Mouse (Mus musculus): ENCODE measurements at regions not wholly inside any gene's neighbourhood (a gene's known extent, or its start where the extent isn't known, plus 50 kb on each side); places are given as distances from the start of the nearest gene placed in this dataset.

DNA sequence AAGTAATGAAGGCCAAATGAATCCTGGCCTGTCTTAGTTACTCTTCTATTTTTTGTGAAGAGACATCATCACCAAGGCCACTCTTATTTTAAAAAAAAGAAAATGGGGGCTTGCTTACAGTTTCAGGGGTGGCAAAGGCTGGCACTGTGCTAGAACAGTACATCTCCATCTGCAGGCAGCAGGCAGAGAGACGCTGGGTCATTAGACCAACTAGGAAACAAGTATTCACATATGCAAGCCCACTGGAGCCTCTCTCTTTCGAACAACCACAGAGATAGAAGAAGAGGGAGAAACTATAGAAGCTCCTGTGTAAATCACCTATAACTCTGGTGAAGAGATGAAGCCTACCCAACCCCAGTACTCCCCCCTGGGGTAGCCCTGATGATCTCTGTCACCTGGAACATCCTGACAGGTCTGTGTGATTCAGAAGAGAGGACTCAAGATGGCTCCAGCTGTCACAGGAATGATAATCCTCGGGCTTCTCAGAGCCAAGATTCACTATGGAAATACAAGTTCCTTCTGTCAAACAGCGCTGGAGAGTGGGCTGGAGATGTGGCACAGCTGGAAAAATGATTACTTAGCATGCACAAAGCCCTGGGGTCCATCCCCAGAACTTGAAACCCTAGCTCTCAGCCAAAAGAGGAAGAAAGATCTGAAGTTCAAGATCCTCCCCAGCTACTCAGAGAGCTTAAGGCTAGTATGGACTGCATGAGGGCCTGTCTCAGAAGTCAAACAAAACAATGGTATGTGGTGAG is 395.8 kb downstream of the Actr3 start:
- no peak overlapping the region for H3K4me2 ChIP-seq (ENCODE audit: low read depth, low read length)
- H3K4me3 ChIP-seq (ENCODE audit: low read depth, low read length), result no peak overlapping the region
- no peaks in the 10 kb centered on the region for H3K9me3 ChIP-seq (replicated peaks; ENCODE audit: control insufficient read depth, low read length)
- H3K27ac ChIP-seq (ENCODE audit: low read length), result no peak overlapping the region
- no peak overlapping the region for H3K9ac ChIP-seq (ENCODE audit: low read depth, low read length)
- no peak for ATAC-seq (ENCODE audit: low read depth)
- H3K4me1 ChIP-seq (ENCODE audit: control insufficient read depth, low read depth, low read length), result no peaks in the 10 kb centered on the region
- no peaks in the 10 kb centered on the region for H3K36me3 ChIP-seq (ENCODE audit: control insufficient read depth, insufficient read depth)
- 35% methylated on average over 4 of the region's 4 CpGs for WGBS (ENCODE audit: insufficient replicate concordance)
- H3K27me3 ChIP-seq (ENCODE audit: control insufficient read depth, insufficient read depth, low read depth, low read length), result no peaks in the 10 kb centered on the region

DNA sequence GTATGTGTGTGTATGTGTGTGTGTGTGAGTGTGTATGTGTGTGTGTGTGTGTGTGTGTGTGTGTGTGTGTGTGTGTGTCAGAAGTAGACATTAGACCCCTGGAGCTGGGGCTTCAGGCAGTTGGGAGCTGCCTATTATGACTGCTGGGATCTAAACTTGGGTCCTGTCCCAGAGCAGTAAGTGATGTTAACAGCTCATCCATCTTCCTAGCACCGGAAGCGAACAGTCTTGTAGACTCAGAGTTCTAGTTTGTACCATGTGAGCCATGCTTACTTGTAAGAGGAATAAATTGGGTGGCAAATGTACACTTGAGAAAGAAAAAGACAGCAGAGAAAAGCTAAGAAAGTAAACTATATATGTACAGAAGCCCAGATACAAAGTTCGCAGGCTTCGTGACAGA is 422.2 kb downstream of the Actr3 start:
- H3K9me3 ChIP-seq (replicated peaks; ENCODE audit: control insufficient read depth, low read length), result no peaks in the 10 kb centered on the region
- no peaks in the 10 kb centered on the region for H3K27me3 ChIP-seq (ENCODE audit: control insufficient read depth, insufficient read depth, low read depth, low read length)
- H3K27ac ChIP-seq (ENCODE audit: low read length), result no peak overlapping the region
- no peak overlapping the region for H3K4me3 ChIP-seq (ENCODE audit: low read depth, low read length)
- 62% methylated on average over 4 of the region's 4 CpGs for WGBS (ENCODE audit: insufficient replicate concordance)
- no peaks in the 10 kb centered on the region for H3K36me3 ChIP-seq (ENCODE audit: control insufficient read depth, insufficient read depth)
- ATAC-seq (ENCODE audit: low read depth), result no peak
- no peaks in the 10 kb centered on the region for H3K4me1 ChIP-seq (ENCODE audit: control insufficient read depth, low read depth, low read length)
- H3K4me2 ChIP-seq (ENCODE audit: low read depth, low read length), result no peak overlapping the region
- H3K9ac ChIP-seq (ENCODE audit: low read depth, low read length), result no peak overlapping the region

DNA sequence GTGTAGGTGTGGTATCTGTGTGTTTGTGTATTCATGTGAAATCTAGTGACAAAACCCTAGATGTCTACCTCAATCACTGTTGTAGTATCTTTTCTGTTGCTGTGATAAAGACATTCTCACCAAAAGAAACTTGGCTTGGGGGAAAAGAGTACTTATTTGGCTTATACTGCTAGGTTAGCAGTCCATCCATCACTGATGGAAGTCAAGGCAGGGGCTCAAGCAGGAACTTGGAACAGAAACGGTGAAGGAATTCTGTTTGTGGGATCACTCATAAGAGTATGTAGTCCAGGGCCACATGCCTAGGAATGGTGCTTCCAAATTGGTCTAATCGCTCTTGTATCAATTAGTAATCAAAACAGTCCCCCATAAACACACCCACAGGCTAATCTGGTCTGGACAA is 423.6 kb downstream of the Actr3 start:
- H3K27me3 ChIP-seq (ENCODE audit: control insufficient read depth, insufficient read depth, low read depth, low read length), result no peaks in the 10 kb centered on the region
- WGBS (ENCODE audit: insufficient replicate concordance), result 47% methylated on average over 2 of the region's 2 CpGs
- no peak overlapping the region for H3K9ac ChIP-seq (ENCODE audit: low read depth, low read length)
- H3K4me1 ChIP-seq (ENCODE audit: control insufficient read depth, low read depth, low read length), result no peaks in the 10 kb centered on the region
- H3K4me3 ChIP-seq (ENCODE audit: low read depth, low read length), result no peak overlapping the region
- no peak for ATAC-seq (ENCODE audit: low read depth)
- no peak overlapping the region for H3K27ac ChIP-seq (ENCODE audit: low read length)
- H3K4me2 ChIP-seq (ENCODE audit: low read depth, low read length), result no peak overlapping the region
- H3K36me3 ChIP-seq (ENCODE audit: control insufficient read depth, insufficient read depth), result no peaks in the 10 kb centered on the region
- no peaks in the 10 kb centered on the region for H3K9me3 ChIP-seq (replicated peaks; ENCODE audit: control insufficient read depth, low read length)

DNA sequence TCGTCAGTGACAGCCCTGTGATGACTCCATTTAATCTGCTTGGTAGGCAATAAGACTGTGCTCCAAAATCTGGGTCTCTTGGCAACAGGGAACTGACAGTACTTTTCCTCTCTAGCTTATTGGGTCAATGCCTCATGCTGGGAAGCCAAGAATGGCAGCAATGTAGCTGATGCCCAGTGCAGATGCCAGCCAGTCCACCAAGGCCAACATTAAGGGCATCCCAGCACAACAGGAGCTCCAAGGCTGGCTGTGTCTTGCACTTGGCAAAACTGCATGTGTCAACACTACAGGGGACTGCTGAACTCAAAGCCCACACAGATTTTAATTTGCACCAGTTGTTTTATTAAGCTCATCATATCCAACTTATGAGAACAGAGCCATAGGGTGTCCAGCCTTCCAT is 437.9 kb downstream of the Actr3 start:
- Histone ChIP-seq H3K27me3 (ENCODE audit: control insufficient read depth, insufficient read depth, low read depth, low read length) (no peaks in the 10 kb centered on the region), H3K36me3 (ENCODE audit: control insufficient read depth, insufficient read depth) (no peaks in the 10 kb centered on the region), H3K4me2 (ENCODE audit: low read depth, low read length) (no peak overlapping the region), H3K9ac (ENCODE audit: low read depth, low read length) (no peak overlapping the region), H3K4me3 (ENCODE audit: low read depth, low read length) (no peak overlapping the region), H3K9me3 (replicated peaks; ENCODE audit: control insufficient read depth, low read length) (no peaks in the 10 kb centered on the region), H3K27ac (ENCODE audit: low read length) (no peak overlapping the region), H3K4me1 (ENCODE audit: control insufficient read depth, low read depth, low read length) (no peaks in the 10 kb centered on the region)
- 28% methylated on average over 1 of the region's 1 CpGs for WGBS (ENCODE audit: insufficient replicate concordance)
- ATAC-seq (ENCODE audit: low read depth), result no peak

DNA sequence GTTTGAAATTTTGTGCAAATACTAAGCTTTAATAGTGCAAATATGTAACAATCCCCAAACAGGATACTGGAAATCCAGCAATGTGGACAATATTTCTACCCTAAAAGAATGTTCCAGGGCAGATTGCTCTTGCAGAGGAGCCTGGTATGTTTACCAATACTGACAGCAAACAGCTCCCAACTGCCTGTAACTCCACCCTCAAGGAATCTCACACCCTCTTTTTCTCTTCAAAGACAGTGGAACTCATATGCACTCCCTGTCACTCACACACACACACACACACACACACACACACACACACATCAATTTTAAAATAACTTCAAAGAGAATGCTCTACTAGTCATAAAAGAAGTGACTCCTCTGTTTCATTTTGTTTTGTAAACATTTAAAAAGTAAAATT is 484.7 kb downstream of the Actr3 start:
- Histone ChIP-seq H3K27ac (ENCODE audit: low read length) (no peak overlapping the region), H3K4me2 (ENCODE audit: low read depth, low read length) (no peak overlapping the region), H3K9ac (ENCODE audit: low read depth, low read length) (no peak overlapping the region), H3K36me3 (ENCODE audit: control insufficient read depth, insufficient read depth) (no peaks in the 10 kb centered on the region), H3K4me3 (ENCODE audit: low read depth, low read length) (no peak overlapping the region), H3K4me1 (ENCODE audit: control insufficient read depth, low read depth, low read length) (no peaks in the 10 kb centered on the region), H3K9me3 (replicated peaks; ENCODE audit: control insufficient read depth, low read length) (no peaks in the 10 kb centered on the region), H3K27me3 (ENCODE audit: control insufficient read depth, insufficient read depth, low read depth, low read length) (no peaks in the 10 kb centered on the region)
- no peak for ATAC-seq (ENCODE audit: low read depth)

DNA sequence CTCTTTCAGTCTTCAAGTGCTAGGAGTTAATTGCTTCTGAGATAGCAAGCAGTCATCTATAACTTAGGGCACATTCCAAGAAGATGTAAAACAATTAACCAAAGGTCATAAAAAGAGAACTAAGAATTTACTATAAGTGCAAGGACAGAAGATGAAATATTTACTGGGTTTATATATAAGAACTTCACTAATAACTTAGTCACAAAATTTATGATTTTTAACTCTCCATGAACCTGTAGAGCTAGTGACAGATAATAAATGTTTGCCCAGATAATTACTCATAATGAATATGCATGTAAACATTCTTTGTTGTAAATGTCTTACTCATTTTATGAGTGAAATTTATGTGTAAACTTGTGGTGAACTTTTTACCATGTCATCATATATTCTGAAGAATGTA is 531.2 kb downstream of the Actr3 start:
- Histone ChIP-seq H3K27ac (ENCODE audit: low read length) (no peak overlapping the region), H3K36me3 (ENCODE audit: control insufficient read depth, insufficient read depth) (no peaks in the 10 kb centered on the region), H3K4me3 (ENCODE audit: low read depth, low read length) (no peak overlapping the region), H3K9ac (ENCODE audit: low read depth, low read length) (no peak overlapping the region), H3K4me2 (ENCODE audit: low read depth, low read length) (no peak overlapping the region), H3K27me3 (ENCODE audit: control insufficient read depth, insufficient read depth, low read depth, low read length) (no peaks in the 10 kb centered on the region), H3K9me3 (replicated peaks; ENCODE audit: control insufficient read depth, low read length) (no peaks in the 10 kb centered on the region), H3K4me1 (ENCODE audit: control insufficient read depth, low read depth, low read length) (no peaks in the 10 kb centered on the region)
- ATAC-seq (ENCODE audit: low read depth), result no peak

DNA sequence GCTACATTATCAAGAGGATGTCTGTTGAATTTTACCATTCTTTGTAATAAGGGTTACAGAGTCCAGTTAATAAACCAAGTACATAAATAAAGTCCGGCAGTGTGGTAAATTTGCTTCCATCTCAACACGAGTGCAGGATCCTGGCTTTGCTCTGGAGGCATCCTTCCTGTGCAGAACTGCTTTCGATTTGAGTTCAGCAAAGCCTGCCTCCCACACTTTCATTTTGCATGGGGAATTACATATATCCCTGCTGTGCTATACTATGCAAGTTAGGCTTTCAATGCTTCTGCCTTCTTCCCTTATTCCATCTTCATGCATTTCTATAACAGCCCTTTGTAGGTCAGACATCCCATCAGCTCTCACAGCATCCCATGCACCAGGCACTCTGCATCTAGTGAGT is 564.4 kb downstream of the Actr3 start:
- no peaks in the 10 kb centered on the region for H3K4me1 ChIP-seq (ENCODE audit: control insufficient read depth, low read depth, low read length)
- no peak overlapping the region for H3K27ac ChIP-seq (ENCODE audit: low read length)
- 55% methylated on average over 3 of the region's 3 CpGs for WGBS (ENCODE audit: insufficient replicate concordance)
- no peak overlapping the region for H3K4me3 ChIP-seq (ENCODE audit: low read depth, low read length)
- no peak for ATAC-seq (ENCODE audit: low read depth)
- no peak overlapping the region for H3K4me2 ChIP-seq (ENCODE audit: low read depth, low read length)
- H3K9me3 ChIP-seq (replicated peaks; ENCODE audit: control insufficient read depth, low read length), result no peaks in the 10 kb centered on the region
- H3K36me3 ChIP-seq (ENCODE audit: control insufficient read depth, insufficient read depth), result no peaks in the 10 kb centered on the region
- H3K9ac ChIP-seq (ENCODE audit: low read depth, low read length), result no peak overlapping the region
- no peaks in the 10 kb centered on the region for H3K27me3 ChIP-seq (ENCODE audit: control insufficient read depth, insufficient read depth, low read depth, low read length)

DNA sequence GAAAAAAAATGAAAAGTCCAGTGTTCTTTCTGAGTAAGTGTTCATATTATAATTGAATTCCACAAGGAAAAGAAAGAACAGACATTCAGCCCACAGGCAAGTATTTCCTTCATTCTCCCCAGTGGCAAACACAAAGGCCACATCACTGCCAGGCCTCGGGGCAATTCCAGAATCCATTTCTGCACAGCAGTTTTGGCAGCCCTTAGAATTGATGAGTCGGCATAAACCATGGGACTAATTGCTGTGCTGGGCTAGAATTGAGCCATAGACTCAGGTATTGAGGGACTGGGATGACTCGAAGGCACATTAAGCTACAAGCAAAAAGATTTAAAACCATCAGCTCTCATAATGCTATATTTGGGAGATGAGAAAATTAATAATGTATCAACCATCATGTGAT is 569.3 kb downstream of the Actr3 start:
- Histone ChIP-seq H3K27me3 (ENCODE audit: control insufficient read depth, insufficient read depth, low read depth, low read length) (no peaks in the 10 kb centered on the region), H3K4me1 (ENCODE audit: control insufficient read depth, low read depth, low read length) (no peaks in the 10 kb centered on the region), H3K9me3 (replicated peaks; ENCODE audit: control insufficient read depth, low read length) (no peaks in the 10 kb centered on the region), H3K4me3 (ENCODE audit: low read depth, low read length) (no peak overlapping the region), H3K4me2 (ENCODE audit: low read depth, low read length) (no peak overlapping the region), H3K36me3 (ENCODE audit: control insufficient read depth, insufficient read depth) (no peaks in the 10 kb centered on the region), H3K9ac (ENCODE audit: low read depth, low read length) (no peak overlapping the region), H3K27ac (ENCODE audit: low read length) (no peak overlapping the region)
- no peak for ATAC-seq (ENCODE audit: low read depth)
- WGBS (ENCODE audit: insufficient replicate concordance), result 49% methylated on average over 3 of the region's 3 CpGs

DNA sequence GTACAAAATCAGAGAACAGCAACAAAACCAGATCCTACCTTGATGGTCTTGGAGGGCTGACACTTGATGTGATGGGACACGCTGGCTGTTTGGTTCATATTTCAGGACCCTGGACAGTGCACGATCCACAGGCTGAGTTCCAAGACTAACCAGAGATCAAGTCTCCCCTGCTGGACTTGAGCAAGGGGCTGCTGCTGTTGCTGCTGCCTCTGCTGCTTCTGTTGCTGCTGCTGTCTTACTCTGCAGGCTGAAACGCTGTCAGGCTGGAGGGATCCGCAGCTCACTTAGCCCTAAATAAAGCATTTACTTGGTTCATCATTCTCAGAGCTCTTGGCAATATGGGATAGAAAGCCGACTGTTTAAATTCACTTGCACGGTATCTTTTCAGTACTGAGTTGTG is 589.8 kb downstream of the Actr3 start:
- no peaks in the 10 kb centered on the region for H3K9me3 ChIP-seq (replicated peaks; ENCODE audit: control insufficient read depth, low read length)
- no peak overlapping the region for H3K9ac ChIP-seq (ENCODE audit: low read depth, low read length)
- no peak for ATAC-seq (ENCODE audit: low read depth)
- H3K27me3 ChIP-seq (ENCODE audit: control insufficient read depth, insufficient read depth, low read depth, low read length), result no peaks in the 10 kb centered on the region
- no peak overlapping the region for H3K27ac ChIP-seq (ENCODE audit: low read length)
- no peaks in the 10 kb centered on the region for H3K4me1 ChIP-seq (ENCODE audit: control insufficient read depth, low read depth, low read length)
- H3K4me2 ChIP-seq (ENCODE audit: low read depth, low read length), result no peak overlapping the region
- no peaks in the 10 kb centered on the region for H3K36me3 ChIP-seq (ENCODE audit: control insufficient read depth, insufficient read depth)
- no peak overlapping the region for H3K4me3 ChIP-seq (ENCODE audit: low read depth, low read length)
- WGBS (ENCODE audit: insufficient replicate concordance), result 45% methylated on average over 6 of the region's 6 CpGs

All from liver, embryonic 16.5 days (tissue).